Mouse (Mus musculus) brain, embryonic 14.5 days (tissue): Measurements from ENCODE around the gene Prpf31.

Experiments
- CTCF ChIP-seq: fragments of 200-500 bp; IDR thresholded peaks from 2 replicates; pipeline ENCODE4 v1.5.1; 2012; ENCODE audit warnings: inconsistent platforms, mild to moderate bottlenecking, moderate library complexity, borderline replicate concordance; ENCODE audit not compliant: insufficient read depth, insufficient read length; ENCODE audit errors: extremely low read depth
- POLR2A ChIP-seq: fragments of 200-500 bp; IDR thresholded peaks from 2 replicates; pipeline ENCODE4 v1.6.1; 2012; ENCODE audit warnings: mild to moderate bottlenecking, inconsistent platforms, borderline replicate concordance; ENCODE audit not compliant: poor library complexity, insufficient read depth, insufficient read length, severe bottlenecking; ENCODE audit errors: extremely low read depth

GRCm38 (mm10) chr7:3656966-3657365 lies 27.2 kb downstream of the Prpf31 start:
- TF ChIP-seq CTCF, result no peak
- TF ChIP-seq POLR2A, result no peak
